Mouse (Mus musculus) gastrocnemius, postnatal 25 days (tissue): ENCODE data around the gene Bcar3. TPM values are rescaled to one million over a fixed set of nuclear protein-coding genes. Genes with fewer than 3 reads are reported as not detected.
"Not testable (repeated sequence)": the region's sequence is repeated elsewhere in the genome, so short reads cannot be mapped to it uniquely, and the experiment has no call there.

Source experiments
- DNase-seq: peaks from one replicate; pipeline ENCODE4 v3.0.0; 2022
- long read RNA-seq, 2 experiments: library from polyadenylated mRNA; stranded (forward); transcript quantifications; one replicate each; pipeline ENCODE4 v2.0.0; 2021
- total RNA-seq, 2 experiments: library from RNA; stranded (reverse); gene quantifications; 1 replicate in 1 of 2; 2 replicates in 1 of 2; pipeline ENCODE4 v1.2.3; 2021

Gene Bcar3
- total RNA-seq: 1 to 10 TPM; 3.4 to 4.4 TPM
- long read RNA-seq, experiment 1, partial matches to known transcripts: 3 of 6 reads
- long read RNA-seq, experiment 1, other reads (novel, unspliced or antisense): 3 of 6 reads
- long read RNA-seq, experiment 2, partial matches to known transcripts: 0 of 6 reads
- long read RNA-seq, experiment 2, other reads (novel, unspliced or antisense): 3 of 6 reads

- peak; percentile 86 for DNase-seq
Measured at GRCm38 (mm10) chr3:122293954-122294850, at the start of gene Bcar3. Bcar3 (plus strand) TSS chr3:122294136.

GRCm38 (mm10) chr3:122244759-122245158 lies 49.2 kb upstream of the Bcar3 start:
- DNase-seq: no peak

- DNase-seq: peak; percentile 93
Measured at GRCm38 (mm10) chr3:122245215-122245877, 48.6 kb upstream of the Bcar3 start, which contains the start of gene Gclm. Gclm (plus strand) TSS chr3:122245557.

- DNase-seq: no peak
Measured at GRCm38 (mm10) chr3:122245878-122246332, 48.0 kb upstream of the Bcar3 start.

- DNase-seq: no peak
Measured at GRCm38 (mm10) chr3:122246406-122246805, 47.5 kb upstream of the Bcar3 start.

- no peak for DNase-seq
Measured at GRCm38 (mm10) chr3:122246986-122247767, 46.8 kb upstream of the Bcar3 start.

GRCm38 (mm10) chr3:122247768-122248100 lies 46.2 kb upstream of the Bcar3 start:
- DNase-seq: no peak

GRCm38 (mm10) chr3:122252466-122253253 lies 41.3 kb upstream of the Bcar3 start:
- DNase-seq: no peak

- DNase-seq: not testable (repeated sequence)
Measured at GRCm38 (mm10) chr3:122254050-122254449, 39.9 kb upstream of the Bcar3 start.

- no peak for DNase-seq
Measured at GRCm38 (mm10) chr3:122269986-122270385, 23.9 kb upstream of the Bcar3 start.

GRCm38 (mm10) chr3:122272565-122272964 lies 21.4 kb upstream of the Bcar3 start:
- DNase-seq: not testable (repeated sequence)

- no peak for DNase-seq
Measured at GRCm38 (mm10) chr3:122273407-122274240, 20.3 kb upstream of the Bcar3 start.

GRCm38 (mm10) chr3:122274241-122275024 lies 19.5 kb upstream of the Bcar3 start, which contains the start of gene Dnttip2:
Dnttip2 (plus strand) TSS chr3:122274388.
- peak; percentile 93 for DNase-seq

- no peak for DNase-seq
Measured at GRCm38 (mm10) chr3:122275111-122275510, 18.8 kb upstream of the Bcar3 start.

GRCm38 (mm10) chr3:122287195-122287594 lies 6.7 kb upstream of the Bcar3 start:
- DNase-seq: no peak

- DNase-seq: no peak
Measured at GRCm38 (mm10) chr3:122288613-122289195, 5.2 kb upstream of the Bcar3 start.

GRCm38 (mm10) chr3:122289344-122289743 lies 4.6 kb upstream of the Bcar3 start:
- not testable (repeated sequence) for DNase-seq

GRCm38 (mm10) chr3:122290696-122291095 lies 3.2 kb upstream of the Bcar3 start:
- peak; percentile 16 for DNase-seq

- DNase-seq: no peak
Measured at GRCm38 (mm10) chr3:122291828-122292227, 2.1 kb upstream of the Bcar3 start.
